Mouse (Mus musculus) fibroblast of lung, adult 2 months (primary cell): ENCODE data around the gene Gimap9.

ENCODE experiments used
- DNase-seq: peaks from one replicate; pipeline ENCODE4 v3.0.0-alpha.2; 2011; ENCODE audit warnings: low read depth

Gene Gimap9

DNA sequence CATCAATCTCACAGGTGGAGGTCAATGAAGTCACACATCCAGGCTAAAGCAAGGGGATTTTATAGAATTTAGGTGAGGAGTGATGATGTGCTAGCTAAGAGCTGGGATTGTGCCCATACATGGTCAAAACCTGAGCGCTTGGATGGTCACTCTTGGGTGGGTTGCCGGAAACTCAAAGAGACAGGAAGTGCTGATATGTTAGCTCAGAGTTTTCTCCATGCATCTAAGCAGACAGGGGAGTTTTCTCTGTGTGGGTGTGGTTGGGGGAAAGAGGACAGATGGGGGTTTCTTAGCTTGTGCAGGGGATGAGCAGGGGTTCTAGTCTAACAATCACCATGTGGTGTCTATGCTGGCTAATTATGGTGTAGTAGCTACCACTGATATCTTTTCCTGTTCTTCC lies 13.4 kb downstream of the Gimap9 start:
- DNase-seq = no peak

DNA sequence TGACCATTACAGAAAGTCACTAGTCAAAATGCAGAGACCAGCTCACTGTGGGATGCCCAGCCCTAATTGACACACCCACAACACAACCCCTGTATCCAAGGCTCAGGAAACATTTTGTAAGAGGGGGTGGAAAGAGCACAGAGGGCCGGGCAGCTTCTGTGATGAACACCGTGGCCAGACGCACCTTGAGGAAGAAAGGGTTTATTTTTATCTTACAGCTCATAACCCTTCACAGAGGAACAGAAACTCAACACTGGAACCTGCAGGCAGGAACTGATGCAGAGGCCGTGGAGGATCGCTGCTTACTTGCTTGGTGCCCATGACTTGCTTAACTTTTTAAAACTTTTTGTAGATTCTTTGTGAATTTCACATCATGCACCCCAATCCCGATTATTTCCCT lies 17.0 kb downstream of the Gimap9 start:
- no peak for DNase-seq

DNA sequence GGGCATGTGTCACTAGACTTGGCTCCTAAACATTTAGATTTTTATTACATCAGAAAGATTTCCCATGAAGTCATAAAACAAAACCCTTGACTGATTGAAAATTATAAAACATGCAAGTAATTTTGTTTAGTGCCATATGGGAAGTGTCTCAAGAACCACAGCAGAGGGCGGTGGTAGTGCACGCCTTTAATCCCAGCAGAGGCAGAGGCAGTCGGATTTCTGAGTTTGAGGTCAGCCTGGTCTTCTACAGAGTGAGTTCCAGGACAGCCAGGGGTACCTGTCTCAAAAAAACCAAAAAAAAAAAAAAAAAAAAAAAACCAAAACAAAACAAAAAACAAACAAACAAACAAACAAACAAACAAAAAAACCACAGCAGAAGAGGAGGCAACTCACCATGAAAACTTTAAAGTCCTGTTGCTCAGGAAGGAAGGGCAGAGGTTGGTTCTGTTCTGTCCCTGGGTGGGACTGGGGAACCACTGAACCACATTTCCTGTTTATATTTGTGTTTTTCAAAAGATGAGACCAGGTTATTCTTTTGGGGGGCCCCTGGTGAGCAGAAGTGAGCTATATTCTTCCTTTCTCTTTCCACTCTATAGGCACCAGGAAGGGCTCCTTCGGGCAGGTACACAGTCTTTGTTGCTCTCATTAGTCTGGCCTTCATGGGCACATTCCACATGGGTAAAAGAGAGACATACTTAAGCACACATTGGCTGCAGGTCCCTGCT lies 21.1 kb downstream of the Gimap9 start:
- no peak for DNase-seq

DNA sequence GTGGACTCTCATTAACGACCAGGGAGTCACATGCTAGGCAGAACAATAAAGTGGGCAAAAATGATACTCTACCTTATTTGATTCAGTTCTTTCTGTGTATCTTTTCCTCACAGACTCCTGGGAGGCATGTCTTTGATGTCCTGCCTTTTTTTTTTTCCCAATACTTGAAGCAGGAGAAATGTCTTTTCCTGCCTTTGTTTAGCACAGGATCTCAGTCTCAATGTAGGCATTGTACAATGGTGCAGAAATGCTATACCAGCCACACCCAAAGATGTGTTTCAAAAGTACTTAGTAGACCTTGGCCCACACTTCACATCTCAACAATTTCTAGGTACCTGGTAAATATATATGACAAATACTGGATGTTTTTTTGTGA lies 21.6 kb downstream of the Gimap9 start:
- DNase-seq = no peak

DNA sequence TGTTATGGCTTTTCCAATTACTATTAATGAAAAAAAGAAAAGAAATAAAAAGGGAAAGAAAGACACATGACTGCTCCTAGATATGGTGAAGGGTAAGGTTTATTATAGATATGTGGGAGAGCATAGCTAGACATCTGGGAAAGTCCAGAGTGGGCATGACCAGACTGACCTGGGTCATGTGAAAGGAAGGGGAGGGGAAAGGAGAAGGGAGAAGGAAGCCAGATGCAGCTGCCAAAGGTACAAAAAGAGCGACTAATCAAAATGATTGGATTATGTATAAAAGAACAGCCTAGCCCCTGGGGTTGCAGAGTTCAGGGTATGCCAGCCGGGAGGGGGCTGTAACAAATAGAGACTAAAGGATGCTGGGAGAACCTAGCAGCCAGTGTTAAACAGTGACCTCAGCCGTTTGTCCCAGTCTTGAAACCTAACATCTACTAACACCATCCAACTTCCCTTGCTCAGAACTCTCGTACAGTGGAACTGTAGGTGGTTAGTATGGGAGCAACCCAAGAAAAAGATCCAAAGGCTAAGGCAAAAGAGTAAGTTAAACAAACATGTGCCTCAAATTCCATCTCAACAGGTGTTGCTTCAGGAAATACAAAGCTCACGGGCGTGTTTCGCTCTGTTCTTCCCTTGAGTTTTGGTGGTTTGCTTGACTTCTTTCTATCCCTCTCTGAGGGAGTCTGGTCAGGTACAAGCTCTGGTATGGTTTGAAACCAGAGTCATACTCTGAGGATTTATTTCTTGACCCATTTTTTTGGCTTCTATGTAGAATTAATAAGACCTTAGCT lies 22.3 kb downstream of the Gimap9 start:
- DNase-seq = no peak

DNA sequence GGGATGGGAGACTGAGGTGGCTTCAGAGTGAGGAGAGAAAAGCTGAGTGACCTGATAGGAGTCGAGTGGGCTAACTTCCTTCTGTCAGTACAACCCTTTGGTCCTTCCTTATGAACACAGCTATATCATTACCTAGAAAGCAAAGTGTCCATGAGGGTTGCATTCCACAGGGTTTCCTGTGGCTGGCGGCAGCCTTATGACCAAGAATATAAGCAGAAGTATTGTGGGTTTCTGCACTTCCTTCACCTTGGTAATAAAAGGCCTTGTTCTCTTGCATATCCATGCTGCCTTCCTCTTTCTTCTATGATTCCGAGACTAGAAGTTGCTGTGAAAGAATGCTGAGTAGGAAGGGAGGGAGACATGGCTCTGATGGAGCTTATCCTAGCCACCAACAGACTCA lies 23.0 kb downstream of the Gimap9 start:
- DNase-seq = no peak

DNA sequence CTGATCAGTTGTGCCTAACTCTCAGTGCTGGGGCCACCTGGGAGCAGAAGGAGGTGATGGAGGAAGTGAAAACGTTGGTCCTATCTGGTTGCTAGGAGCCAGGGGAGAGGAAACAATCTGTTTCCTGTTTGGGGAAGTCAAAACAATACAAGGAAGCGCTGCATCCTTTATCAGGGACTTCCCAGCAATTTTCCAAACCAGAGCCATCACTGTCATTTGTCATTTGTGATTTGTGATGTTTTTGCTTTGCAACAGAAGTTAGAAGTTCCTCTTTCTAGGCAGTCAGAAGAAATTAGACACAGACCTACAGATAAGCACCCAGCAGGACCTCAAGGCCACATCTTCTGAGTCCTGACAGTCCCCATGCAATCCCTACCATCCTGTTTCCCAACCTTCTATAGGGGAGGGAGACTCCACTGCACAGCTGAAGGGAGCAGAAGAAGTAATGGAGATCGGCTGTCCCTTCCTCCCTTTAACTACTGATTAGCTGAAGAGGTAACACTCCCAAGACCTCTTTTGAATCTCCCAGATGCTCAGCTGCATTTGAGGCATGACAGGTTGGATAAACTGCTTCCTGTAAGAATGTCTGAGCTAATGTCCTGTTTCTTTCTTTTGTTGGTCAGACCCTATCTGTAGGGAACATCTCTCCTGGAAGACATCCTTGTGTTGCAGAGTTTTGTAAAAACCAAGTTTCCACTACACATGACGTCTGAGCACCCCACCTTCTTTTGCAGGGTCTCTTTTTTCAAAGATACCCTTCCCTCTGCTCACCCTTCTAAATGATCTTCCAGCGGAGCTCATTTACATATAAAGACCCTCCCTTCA lies 24.5 kb downstream of the Gimap9 start:
- no peak for DNase-seq

DNA sequence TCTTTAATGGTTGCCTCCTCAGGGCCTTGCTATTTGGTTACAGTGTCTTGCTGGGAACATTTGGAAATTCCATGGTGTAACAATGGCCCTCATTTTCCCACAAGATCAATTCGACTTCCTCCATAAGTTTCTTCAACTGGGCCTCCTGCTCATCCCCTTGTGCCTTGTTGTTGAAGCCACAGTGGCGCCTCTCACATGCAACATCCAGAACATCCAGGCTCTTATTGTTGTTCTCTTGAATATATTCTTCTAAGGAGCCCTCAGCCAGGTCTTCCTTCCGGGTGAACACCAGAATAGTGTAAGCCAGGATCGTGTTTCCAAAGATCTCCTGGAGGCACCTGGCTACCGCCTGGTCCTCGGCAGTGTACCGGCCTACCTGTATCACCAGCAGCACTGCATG lies 26.2 kb downstream of the Gimap9 start:
- DNase-seq = no peak

DNA sequence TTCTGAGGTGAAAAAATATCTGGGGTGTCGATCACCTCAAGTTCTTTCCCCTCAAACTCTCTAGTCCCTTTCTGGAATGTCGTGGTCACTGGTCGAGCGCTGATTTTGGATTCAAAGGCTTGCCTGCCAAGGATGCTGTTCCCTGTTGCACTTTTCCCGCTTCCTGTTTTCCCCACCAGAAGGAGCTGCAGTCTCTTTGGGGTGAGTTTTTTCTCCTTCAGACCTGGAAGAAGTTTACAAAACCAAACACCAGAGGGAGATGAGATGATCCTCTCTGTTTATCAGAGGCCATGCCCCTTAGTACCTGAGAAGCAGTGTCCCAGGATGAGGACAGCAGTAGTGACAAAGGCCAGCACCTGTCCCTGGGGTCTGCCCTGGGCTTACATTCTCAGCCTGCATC lies 26.7 kb downstream of the Gimap9 start:
- no peak for DNase-seq

DNA sequence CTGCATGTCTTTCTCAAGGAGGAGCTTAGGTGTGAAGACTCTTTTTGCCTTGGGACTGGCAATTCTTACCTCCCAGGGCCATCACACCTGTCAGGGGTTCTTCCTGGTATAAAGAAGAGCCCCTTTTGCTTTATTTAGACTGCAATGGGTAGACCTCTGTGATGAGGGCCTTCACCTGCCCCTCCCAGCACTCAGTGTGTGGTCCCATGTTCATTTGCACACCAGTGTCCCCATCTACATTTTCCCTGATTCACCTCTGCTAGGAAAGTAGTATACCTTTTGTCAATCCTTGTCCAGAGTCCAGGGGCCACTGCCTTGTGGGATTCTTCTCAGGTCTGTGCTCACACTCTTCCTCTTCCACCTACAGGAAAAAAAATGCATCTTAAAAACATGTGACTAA lies 28.2 kb downstream of the Gimap9 start:
- DNase-seq = no peak

DNA sequence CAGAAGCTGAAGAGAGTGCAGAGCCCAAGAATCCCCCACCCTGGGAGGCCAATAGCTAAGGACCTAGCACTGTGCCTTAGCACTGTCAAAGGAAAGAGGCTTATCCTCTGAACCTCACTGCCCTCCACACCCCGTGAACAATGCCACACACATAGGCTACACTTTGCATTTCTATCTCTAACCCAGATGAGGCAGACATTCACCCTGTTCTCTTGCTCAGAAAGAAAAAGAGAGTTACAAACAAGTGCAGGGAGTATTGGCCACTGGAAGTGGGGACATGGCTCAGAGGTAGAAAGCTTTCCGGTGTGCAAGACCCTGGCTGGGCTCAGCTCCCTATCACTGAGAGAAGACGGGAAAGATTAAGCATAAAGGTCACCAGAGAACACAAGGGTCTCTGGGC lies 30.2 kb downstream of the Gimap9 start:
- no peak for DNase-seq

DNA sequence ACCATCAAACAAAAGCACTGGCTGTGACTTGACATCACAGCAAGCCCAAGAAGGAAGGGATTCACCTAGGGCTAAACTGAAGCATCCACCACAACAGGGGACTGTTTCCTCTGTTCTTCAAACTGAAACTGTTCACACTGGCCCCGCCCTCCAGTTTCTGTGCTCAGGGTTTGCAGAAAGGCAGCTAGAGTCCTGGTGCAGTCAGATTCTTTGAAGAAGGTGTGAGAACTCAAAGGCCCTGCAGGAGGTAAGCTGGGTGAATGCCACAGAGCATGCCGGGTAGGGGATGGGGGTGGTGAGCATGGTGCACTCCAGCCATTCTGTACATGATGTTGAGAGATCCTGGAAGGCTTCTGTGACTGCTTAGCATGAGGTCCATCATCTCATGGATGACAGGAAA lies 42.5 kb downstream of the Gimap9 start, which contains the start of the genes Gm28053 and Gimap7:
Gene Gm28053 (plus strand): TSS at position 153 of the 400 bp plus-strand sequence.
Gene Gimap7 (plus strand): TSS at position 167 of the 400 bp plus-strand sequence.
- no peak for DNase-seq

DNA sequence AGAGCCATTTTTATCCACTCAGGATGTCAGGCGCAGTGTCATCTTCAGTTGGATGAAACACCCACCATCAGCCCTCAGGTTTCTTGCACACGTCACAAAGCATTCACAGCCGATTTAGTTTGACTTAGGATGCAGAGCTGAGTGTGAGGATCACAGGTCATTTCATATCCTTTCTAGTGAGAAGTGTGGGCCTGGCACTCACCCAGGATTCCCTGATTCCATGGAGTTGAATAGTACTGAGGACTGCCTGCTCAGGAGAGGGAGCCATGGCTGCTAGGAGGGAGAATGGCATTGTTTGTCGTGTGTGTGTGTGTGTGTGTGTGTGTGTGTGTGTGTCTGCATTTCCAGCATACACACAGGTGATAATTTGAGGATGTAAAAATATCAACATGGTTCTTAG lies 44.4 kb downstream of the Gimap9 start:
- DNase-seq = no peak

DNA sequence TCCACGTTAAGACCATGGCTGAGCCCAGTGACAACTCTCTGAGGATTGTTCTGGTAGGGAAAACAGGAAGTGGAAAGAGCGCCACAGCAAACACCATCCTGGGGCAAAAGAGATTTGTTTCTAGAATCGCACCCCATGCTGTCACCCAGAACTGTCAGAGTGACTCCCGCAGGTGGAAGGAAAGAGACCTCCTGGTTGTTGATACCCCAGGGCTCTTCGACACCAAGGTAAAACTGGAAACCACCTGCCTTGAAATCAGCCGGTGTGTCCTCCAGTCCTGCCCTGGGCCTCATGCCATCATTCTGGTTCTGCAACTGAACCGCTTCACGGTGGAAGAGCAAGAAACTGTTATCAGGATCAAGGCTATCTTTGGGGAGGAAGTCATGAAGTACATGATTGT lies 47.5 kb downstream of the Gimap9 start:
- no peak for DNase-seq

DNA sequence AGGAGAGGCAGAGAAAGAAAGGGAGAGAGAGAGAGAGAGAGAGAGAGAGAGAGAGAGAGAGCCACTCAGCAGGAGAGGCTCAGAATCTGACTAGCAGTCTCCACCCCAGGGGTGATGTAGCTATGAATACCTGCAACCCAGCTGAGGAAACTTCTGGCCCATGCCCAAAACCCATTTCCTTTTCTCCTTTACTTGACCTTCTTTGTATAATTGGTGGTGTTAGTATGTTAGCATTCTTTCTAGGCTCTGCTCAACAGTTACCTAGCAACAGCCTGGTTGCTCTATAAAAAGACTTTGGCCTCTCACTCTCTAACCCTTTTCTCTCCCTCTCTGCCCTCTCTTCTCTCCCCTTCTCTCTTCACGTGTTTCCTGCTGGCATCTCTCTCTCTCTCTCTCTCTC lies 49.5 kb downstream of the Gimap9 start:
- no peak for DNase-seq

DNA sequence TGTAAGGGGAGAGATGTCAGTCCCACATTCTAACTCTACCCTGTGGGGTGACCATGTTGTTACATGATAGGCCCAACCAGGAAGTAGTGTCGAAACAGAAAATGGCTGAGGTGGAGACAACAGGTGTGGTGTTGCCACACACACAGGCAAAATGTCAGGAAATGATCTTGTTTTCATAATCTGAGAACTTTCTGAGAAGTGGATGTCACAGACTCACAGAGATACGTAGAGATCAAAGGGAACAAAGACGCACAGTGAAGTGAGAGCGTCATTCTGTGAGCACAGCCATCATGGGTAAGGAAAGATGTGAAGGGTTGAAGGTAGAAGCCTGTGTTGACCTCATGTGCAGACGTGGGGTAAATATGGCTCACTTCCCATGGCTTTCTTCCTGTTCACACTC lies 51.8 kb downstream of the Gimap9 start:
- no peak for DNase-seq
